Mouse (Mus musculus) T-helper 1 cell (primary cell): ENCODE measurements around the gene Vmn1r129.
"Not testable (repeated sequence)": the region's sequence is repeated elsewhere in the genome, so short reads cannot be mapped to it uniquely, and the experiment has no call there.

Experiments
- in situ Hi-C: fragments of 300-600 bp; cut with MboI, MseI; formaldehyde crosslinking; loops from one replicate; pipeline ENCODE4 v1.15.1; 2025; ENCODE audit warnings: high pct_unique_total_duplicates

The Vmn1r129 gene

GRCm38 (mm10) chr7:21361191-21361590 is at the start of gene Vmn1r129:
Vmn1r129 (minus strand) TSS chr7:21361291.
- in situ Hi-C loops, result not testable (repeated sequence)

DNA sequence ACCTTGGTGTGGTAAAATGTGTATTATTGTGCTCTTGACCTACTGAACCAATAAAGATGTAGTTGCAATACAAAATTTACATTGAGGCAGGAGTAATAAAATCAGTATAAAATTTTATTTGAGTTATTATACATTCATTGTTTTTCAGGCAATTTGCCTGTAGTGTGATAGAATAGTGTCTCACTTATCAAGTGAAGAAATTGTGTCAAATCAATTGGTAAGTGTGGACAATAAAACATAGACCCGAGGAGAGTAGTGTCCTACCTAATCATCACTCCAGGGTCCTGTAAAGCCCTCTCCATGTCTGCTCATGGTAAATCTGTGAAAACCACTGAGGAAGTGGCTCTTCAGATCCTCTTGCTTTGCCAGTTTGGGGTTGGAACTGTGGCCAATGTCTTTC is 12.0 kb downstream of the Vmn1r129 start, which contains the start of gene Vmn1r128:
Gene Vmn1r128, plus strand, starts transcription at position 301 of the 400 bp plus-strand sequence.
- in situ Hi-C loops, result loop anchor here (25.0 kb wide), 1 partner anchor 463 kb away; no protein-coding TSS in a partner anchor

DNA sequence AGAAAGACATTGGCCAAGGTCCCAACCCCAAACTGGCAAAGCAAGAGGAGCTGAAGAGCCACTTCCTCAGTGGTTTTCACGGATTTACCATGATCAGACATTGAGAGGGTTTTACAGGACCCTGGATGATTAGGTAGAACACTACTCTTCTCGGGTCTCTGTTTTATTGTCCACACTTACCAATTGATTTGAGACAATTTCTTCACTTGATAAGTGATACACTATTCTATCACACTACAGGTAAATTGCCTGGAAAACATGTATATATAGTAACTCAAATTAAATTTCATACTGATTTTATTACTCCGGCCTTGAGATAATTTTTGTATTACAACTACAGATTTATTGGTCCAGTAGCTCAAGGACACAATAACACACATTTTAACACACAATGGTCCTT is 41.3 kb downstream of the Vmn1r129 start, which contains the start of gene Vmn1r127:
Gene Vmn1r127, minus strand, starts transcription at position 101 of the 400 bp plus-strand sequence.
- in situ Hi-C loops, result loop anchor here (10.0 kb wide), 1 partner anchor 1705 kb away; no protein-coding TSS in a partner anchor
